Mouse (Mus musculus): ENCODE data around the gene Ran.

Gene Ran

GRCm38 (mm10) chr5:129015540-129015939 lies 4.3 kb upstream of the Ran start:
- peak; percentile 70 for DNase-seq (ENCODE audit: low spot score)

GRCm38 (mm10) chr5:129016370-129016769 lies 3.5 kb upstream of the Ran start:
- DNase-seq (ENCODE audit: low spot score), result no peak

GRCm38 (mm10) chr5:129018782-129019489 lies 933 bp upstream of the Ran start:
- no peak for DNase-seq (ENCODE audit: low spot score)

- DNase-seq (ENCODE audit: low spot score), result no peak
These were observed 415 bp downstream of the Ran start for GRCm38 (mm10) chr5:129020300-129020668.

- no peak for DNase-seq (ENCODE audit: low spot score)
These were observed 862 bp downstream of the Ran start for GRCm38 (mm10) chr5:129020731-129021130.

GRCm38 (mm10) chr5:129025048-129025447 lies 5.2 kb downstream of the Ran start:
- no peak for DNase-seq (ENCODE audit: low spot score)

GRCm38 (mm10) chr5:129025725-129026124 lies 5.9 kb downstream of the Ran start:
- no peak for DNase-seq (ENCODE audit: low spot score)

GRCm38 (mm10) chr5:129026171-129026570 lies 6.3 kb downstream of the Ran start:
- DNase-seq (ENCODE audit: low spot score), result no peak

- DNase-seq (ENCODE audit: low spot score), result no peak
These were observed 6.8 kb downstream of the Ran start for GRCm38 (mm10) chr5:129026637-129027036.

GRCm38 (mm10) chr5:129029131-129029723 lies 9.4 kb downstream of the Ran start:
- DNase-seq (ENCODE audit: low spot score), result no peak

GRCm38 (mm10) chr5:129036678-129037077 lies 16.8 kb downstream of the Ran start:
- DNase-seq (ENCODE audit: low spot score), result no peak

GRCm38 (mm10) chr5:129037739-129038138 lies 17.9 kb downstream of the Ran start:
- no peak for DNase-seq (ENCODE audit: low spot score)

GRCm38 (mm10) chr5:129045641-129046580 lies 26.0 kb downstream of the Ran start:
- DNase-seq (ENCODE audit: low spot score), result no peak

- no peak for DNase-seq (ENCODE audit: low spot score)
These were observed 29.5 kb downstream of the Ran start for GRCm38 (mm10) chr5:129049372-129049771.

GRCm38 (mm10) chr5:129051910-129052309 lies 32.0 kb downstream of the Ran start:
- DNase-seq (ENCODE audit: low spot score), result no peak

GRCm38 (mm10) chr5:129052636-129053355 lies 32.9 kb downstream of the Ran start:
- DNase-seq (ENCODE audit: low spot score), result no peak

GRCm38 (mm10) chr5:129054675-129055284 lies 34.9 kb downstream of the Ran start:
- DNase-seq (ENCODE audit: low spot score), result no peak

GRCm38 (mm10) chr5:129059116-129059515 lies 39.2 kb downstream of the Ran start:
- no peak for DNase-seq (ENCODE audit: low spot score)

GRCm38 (mm10) chr5:129061579-129061978 lies 41.7 kb downstream of the Ran start:
- DNase-seq (ENCODE audit: low spot score), result peak; percentile 72

- peak; percentile 78 for DNase-seq (ENCODE audit: low spot score)
These were observed 43.3 kb downstream of the Ran start for GRCm38 (mm10) chr5:129063037-129063791.

- no peak for DNase-seq (ENCODE audit: low spot score)
These were observed 43.9 kb downstream of the Ran start for GRCm38 (mm10) chr5:129063792-129064087.
